Mouse (Mus musculus): ENCODE results near the gene Npas4. TPM values are rescaled to one million over a fixed set of nuclear protein-coding genes. Genes with fewer than 3 reads are reported as not detected.

Gene Npas4
- total and polyA plus RNA-seq, 2 experiments from 2014 or later = 0.36 to 3.8 TPM

- ATAC-seq = peak; percentile 54
- WGBS = 2% methylated on average over 9 of the region's 9 CpGs
- Histone ChIP-seq H3K36me3 (ENCODE audit: insufficient read depth) (no peaks in the 10 kb centered on the region), H3K4me2 (ENCODE audit: low read depth) (peak overlapping the region; percentile 18), H3K4me3 (ENCODE audit: low read depth, low read length) (no peak overlapping the region), H3K27me3 (ENCODE audit: insufficient read depth, low read length) (no peaks in the 10 kb centered on the region), H3K4me1 (ENCODE audit: insufficient read depth) (peaks cover 32% of the 10 kb centered on the region), H3K9me3 (ENCODE audit: low read length) (no peaks in the 10 kb centered on the region), H3K9ac (no peak overlapping the region), H3K27ac (ENCODE audit: low read depth, low read length) (peak overlapping the region; percentile 45)
- peak; percentile 80 for DNase-seq
- peak; percentile 45 for TF ChIP-seq CTCF (IDR thresholded peaks at IDR 0.05; ENCODE audit: low read depth)
Observed at GRCm38 (mm10) chr19:4992904-4993303, 2.8 kb upstream of the Npas4 start.

- H3K4me3 ChIP-seq (ENCODE audit: low read depth, low read length) = no peak overlapping the region
- H3K4me1 ChIP-seq (ENCODE audit: insufficient read depth) = peaks cover 32% of the 10 kb centered on the region
- no peaks in the 10 kb centered on the region for H3K36me3 ChIP-seq (ENCODE audit: insufficient read depth)
- no peak overlapping the region for H3K9ac ChIP-seq
- peak overlapping the region; percentile 45 for H3K27ac ChIP-seq (ENCODE audit: low read depth, low read length)
- TF ChIP-seq CTCF (IDR thresholded peaks at IDR 0.05; ENCODE audit: low read depth) = no peak
- DNase-seq = no peak
- 15% methylated on average over 8 of the region's 8 CpGs for WGBS
- ATAC-seq = no peak
- H3K9me3 ChIP-seq (ENCODE audit: low read length) = no peaks in the 10 kb centered on the region
- H3K4me2 ChIP-seq (ENCODE audit: low read depth) = peak overlapping the region; percentile 18; the same call in 1 of the 2 replicates
- H3K27me3 ChIP-seq (ENCODE audit: insufficient read depth, low read length) = no peaks in the 10 kb centered on the region
Observed at GRCm38 (mm10) chr19:4992371-4992770, 2.3 kb upstream of the Npas4 start.

- ATAC-seq (peak; percentile 6; the same call in 1 of the 2 replicates), DNase-seq (peak; percentile 56)
- WGBS = 2% methylated on average over 21 of the region's 22 CpGs
- Histone ChIP-seq H3K4me1 (ENCODE audit: insufficient read depth) (peaks cover 32% of the 10 kb centered on the region), H3K4me2 (ENCODE audit: low read depth) (peak overlapping the region; percentile 68), H3K27me3 (ENCODE audit: insufficient read depth, low read length) (no peaks in the 10 kb centered on the region), H3K9me3 (ENCODE audit: low read length) (no peaks in the 10 kb centered on the region), H3K9ac (0 out of 2 replicates have a peak overlapping the region, but pooled peaks have one; percentile 18), H3K4me3 (ENCODE audit: low read depth, low read length) (peak overlapping the region; percentile 41), H3K36me3 (ENCODE audit: insufficient read depth) (peaks cover 11% of the 10 kb centered on the region), H3K27ac (ENCODE audit: low read depth, low read length) (0 out of 2 replicates have a peak overlapping the region, but pooled peaks have one; percentile 24)
- TF ChIP-seq CTCF (IDR thresholded peaks at IDR 0.05; ENCODE audit: low read depth) = no peak
Observed at GRCm38 (mm10) chr19:4990716-4991115, 600 bp upstream of the Npas4 start.

DNA sequence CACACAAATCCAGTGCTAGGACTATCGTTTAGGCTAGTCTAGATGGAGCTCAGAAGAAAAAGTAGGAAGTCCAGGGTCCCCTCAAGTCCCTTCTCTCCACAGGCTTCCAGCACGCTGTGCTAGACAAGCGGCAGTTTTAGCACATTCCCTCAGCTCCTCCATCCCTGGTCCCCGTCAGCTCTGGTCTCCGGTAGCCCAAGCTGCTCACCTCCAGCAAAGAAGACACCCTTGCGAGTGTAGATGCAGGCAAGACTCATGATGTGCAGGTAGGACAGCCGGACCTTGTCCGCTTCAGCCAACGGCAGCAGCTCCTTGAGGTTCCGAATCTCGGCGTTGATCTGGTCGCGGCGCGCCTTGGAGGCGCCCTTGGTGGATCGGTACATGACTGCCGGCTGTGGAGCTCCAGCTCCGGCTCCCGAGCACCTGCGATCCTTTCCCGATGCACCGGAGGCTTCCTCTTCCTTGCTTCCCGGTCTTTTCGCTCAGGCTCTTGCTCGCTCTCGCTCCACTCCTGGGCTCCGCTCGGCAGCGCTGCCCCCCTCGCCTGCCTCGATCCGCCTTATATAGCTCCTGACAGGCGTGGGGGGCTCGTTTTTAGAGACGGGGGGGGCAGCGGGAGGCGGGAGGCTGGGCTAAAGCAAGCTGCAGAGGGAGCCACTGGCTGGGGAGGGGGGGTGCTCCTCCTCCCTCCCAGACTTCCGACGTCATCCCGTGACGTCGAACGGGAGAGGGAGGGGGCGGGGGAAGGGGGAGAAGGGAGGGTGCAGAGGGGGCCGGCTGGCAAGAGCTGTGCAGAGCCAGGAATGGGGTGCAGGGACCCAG, 471 bp downstream of the Npas4 start:
- Histone ChIP-seq H3K27me3 (ENCODE audit: insufficient read depth, low read length) (no peaks in the 10 kb centered on the region), H3K4me3 (ENCODE audit: low read depth, low read length) (peak overlapping the region; percentile 41), H3K27ac (ENCODE audit: low read depth, low read length) (0 out of 2 replicates have a peak overlapping the region, but pooled peaks have one; percentile 24), H3K36me3 (ENCODE audit: insufficient read depth) (peaks cover 11% of the 10 kb centered on the region), H3K9me3 (ENCODE audit: low read length) (no peaks in the 10 kb centered on the region), H3K4me2 (ENCODE audit: low read depth) (peak overlapping the region; percentile 68), H3K4me1 (ENCODE audit: insufficient read depth) (peaks cover 26% of the 10 kb centered on the region), H3K9ac (peak overlapping the region; percentile 46)
- TF ChIP-seq CTCF (IDR thresholded peaks at IDR 0.05; ENCODE audit: low read depth) = no peak; the same call in 1 of the 2 replicates
- DNase-seq (peak; percentile 93), ATAC-seq (peak; percentile 82)
- WGBS = 12% methylated on average over 46 of the region's 47 CpGs

GRCm38 (mm10) chr19:4989013-4989412, 1.1 kb downstream of the Npas4 start:
- no peaks in the 10 kb centered on the region for H3K9me3 ChIP-seq (ENCODE audit: low read length)
- ATAC-seq (no peak), DNase-seq (peak; percentile 68)
- H3K27ac ChIP-seq (ENCODE audit: low read depth, low read length) = no peak overlapping the region
- peaks cover 11% of the 10 kb centered on the region for H3K36me3 ChIP-seq (ENCODE audit: insufficient read depth)
- WGBS = 4% methylated on average over 13 of the region's 13 CpGs
- peaks cover 3% of the 10 kb centered on the region; the same call in 1 of the 2 replicates for H3K27me3 ChIP-seq (ENCODE audit: insufficient read depth, low read length)
- TF ChIP-seq CTCF (IDR thresholded peaks at IDR 0.05; ENCODE audit: low read depth) = no peak
- H3K9ac ChIP-seq = peak overlapping the region; percentile 46
- peak overlapping the region; percentile 41 for H3K4me3 ChIP-seq (ENCODE audit: low read depth, low read length)
- H3K4me1 ChIP-seq (ENCODE audit: insufficient read depth) = peaks cover 20% of the 10 kb centered on the region
- peak overlapping the region; percentile 68 for H3K4me2 ChIP-seq (ENCODE audit: low read depth)

DNA sequence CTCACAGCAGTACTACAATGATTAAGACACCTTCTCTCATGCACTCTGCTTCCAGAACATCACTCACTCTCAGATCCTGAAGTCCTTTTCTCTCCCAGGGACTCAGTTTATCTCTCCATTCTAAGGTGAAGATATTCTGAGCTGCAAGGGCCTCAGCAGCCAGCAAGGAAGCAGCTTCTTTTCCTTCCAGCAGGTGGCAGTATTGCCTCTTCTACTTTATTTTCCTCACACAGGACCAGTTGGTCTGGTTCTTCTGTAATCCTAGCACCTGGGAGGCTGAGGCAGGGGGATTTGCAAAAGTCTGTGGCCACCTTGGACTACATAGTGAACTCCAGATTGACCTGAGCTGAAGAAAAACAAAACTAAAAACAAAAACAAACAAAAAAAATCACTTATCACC, 8.3 kb downstream of the Npas4 start:
- Histone ChIP-seq H3K36me3 (ENCODE audit: insufficient read depth) (peaks cover 6% of the 10 kb centered on the region), H3K27ac (ENCODE audit: low read depth, low read length) (no peak overlapping the region), H3K4me2 (ENCODE audit: low read depth) (no peak overlapping the region), H3K9ac (no peak overlapping the region), H3K4me3 (ENCODE audit: low read depth, low read length) (no peak overlapping the region), H3K27me3 (ENCODE audit: insufficient read depth, low read length) (peaks cover 9% of the 10 kb centered on the region), H3K9me3 (ENCODE audit: low read length) (no peaks in the 10 kb centered on the region), H3K4me1 (ENCODE audit: insufficient read depth) (no peaks in the 10 kb centered on the region)
- ATAC-seq = peak; percentile 73; the same call in 1 of the 2 replicates
- TF ChIP-seq CTCF (IDR thresholded peaks at IDR 0.05; ENCODE audit: low read depth) = peak; percentile 92
- DNase-seq = peak; percentile 89

DNA sequence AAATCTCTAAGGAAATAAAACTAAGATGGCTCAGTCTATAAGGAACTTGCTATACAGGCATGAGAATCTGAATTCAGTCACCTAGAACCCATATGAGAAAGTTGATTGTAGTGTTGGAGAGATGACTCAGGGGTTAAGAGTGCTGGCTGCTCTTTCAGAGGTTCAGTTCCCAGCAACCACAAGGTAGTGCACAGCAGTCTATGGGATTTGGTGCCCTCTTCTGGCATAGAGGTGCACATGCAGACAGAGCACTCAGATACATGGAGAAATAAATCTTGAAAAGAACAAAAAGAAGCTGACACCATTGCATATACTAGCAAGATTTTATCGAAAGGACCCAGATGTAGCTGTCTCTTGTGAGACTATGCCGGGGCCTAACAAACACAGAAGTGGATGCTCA, 21.9 kb downstream of the Npas4 start:
- H3K4me2 ChIP-seq (ENCODE audit: low read depth) = no peak overlapping the region
- no peak overlapping the region for H3K27ac ChIP-seq (ENCODE audit: low read depth, low read length)
- 94% methylated on average over 2 of the region's 2 CpGs for WGBS
- no peak for ATAC-seq
- peak; percentile 57 for TF ChIP-seq CTCF (IDR thresholded peaks at IDR 0.05; ENCODE audit: low read depth)
- no peak overlapping the region for H3K9ac ChIP-seq
- DNase-seq = no peak
- peaks cover 27% of the 10 kb centered on the region for H3K36me3 ChIP-seq (ENCODE audit: insufficient read depth)
- no peak overlapping the region for H3K4me3 ChIP-seq (ENCODE audit: low read depth, low read length)
- H3K4me1 ChIP-seq (ENCODE audit: insufficient read depth) = no peaks in the 10 kb centered on the region
- H3K27me3 ChIP-seq (ENCODE audit: insufficient read depth, low read length) = no peaks in the 10 kb centered on the region
- H3K9me3 ChIP-seq (ENCODE audit: low read length) = no peaks in the 10 kb centered on the region

Data from forebrain, postnatal 0 days (tissue).